Mouse (Mus musculus) spleen, adult 2 months (tissue): ENCODE results near the gene Prkcz.

ENCODE experiments used
- CTCF ChIP-seq: fragments of 200-500 bp; IDR thresholded peaks from 2 replicates; pipeline ENCODE4 v1.5.1; 2011; ENCODE audit warnings: mild to moderate bottlenecking, inconsistent platforms; ENCODE audit not compliant: insufficient read depth, insufficient read length, insufficient replicate concordance; ENCODE audit errors: extremely low read depth
- POLR2A ChIP-seq: fragments of 200-500 bp; IDR thresholded peaks from 2 replicates; pipeline ENCODE4 v1.6.1; 2011; ENCODE audit warnings: low read depth, low read length, inconsistent platforms

- no peak for TF ChIP-seq CTCF
- TF ChIP-seq POLR2A, result no peak
Observed at GRCm38 (mm10) chr4:155217241-155218103, 143.7 kb downstream of the Prkcz start.
